Mouse (Mus musculus): ENCODE measurements around the gene Gm5134.
"Not testable (repeated sequence)": the region's sequence is repeated elsewhere in the genome, so short reads cannot be mapped to it uniquely, and the experiment has no call there.

The Gm5134 gene

GRCm38 (mm10) chr10:75994531-75995210 lies 40.4 kb downstream of the Gm5134 start:
- DNase-seq (ENCODE audit: extremely low spot score), result not testable (repeated sequence)

GRCm38 (mm10) chr10:75995463-75995862 lies 41.1 kb downstream of the Gm5134 start:
- no peak for DNase-seq (ENCODE audit: extremely low spot score)

- no peak for DNase-seq (ENCODE audit: extremely low spot score)
Observed at GRCm38 (mm10) chr10:75996315-75996714, 42.0 kb downstream of the Gm5134 start.

- no peak for DNase-seq (ENCODE audit: extremely low spot score)
Observed at GRCm38 (mm10) chr10:76001160-76001559, 46.8 kb downstream of the Gm5134 start.

- DNase-seq (ENCODE audit: extremely low spot score), result no peak
Observed at GRCm38 (mm10) chr10:76002101-76002521, 47.8 kb downstream of the Gm5134 start.

GRCm38 (mm10) chr10:76002615-76003014 lies 48.3 kb downstream of the Gm5134 start:
- no peak for DNase-seq (ENCODE audit: extremely low spot score)

- no peak for DNase-seq (ENCODE audit: extremely low spot score)
Observed at GRCm38 (mm10) chr10:76003221-76003620, 48.9 kb downstream of the Gm5134 start.

- no peak for DNase-seq (ENCODE audit: extremely low spot score)
Observed at GRCm38 (mm10) chr10:76006385-76006784, 52.1 kb downstream of the Gm5134 start.

GRCm38 (mm10) chr10:76009812-76010211 lies 55.5 kb downstream of the Gm5134 start:
- DNase-seq (ENCODE audit: extremely low spot score), result no peak

GRCm38 (mm10) chr10:76012922-76013321 lies 58.6 kb downstream of the Gm5134 start:
- no peak for DNase-seq (ENCODE audit: extremely low spot score)

- no peak for DNase-seq (ENCODE audit: extremely low spot score)
Observed at GRCm38 (mm10) chr10:76016886-76017285, 62.6 kb downstream of the Gm5134 start.

- no peak for DNase-seq (ENCODE audit: extremely low spot score)
Observed at GRCm38 (mm10) chr10:76021728-76022127, 67.4 kb downstream of the Gm5134 start.

GRCm38 (mm10) chr10:76023921-76024320 lies 69.6 kb downstream of the Gm5134 start:
- no peak for DNase-seq (ENCODE audit: extremely low spot score)

GRCm38 (mm10) chr10:76025470-76026190 lies 71.3 kb downstream of the Gm5134 start:
- no peak for DNase-seq (ENCODE audit: extremely low spot score)

GRCm38 (mm10) chr10:76027127-76028015 lies 73.1 kb downstream of the Gm5134 start:
- no peak for DNase-seq (ENCODE audit: extremely low spot score)

GRCm38 (mm10) chr10:76028016-76028366 lies 73.7 kb downstream of the Gm5134 start:
- DNase-seq (ENCODE audit: extremely low spot score), result no peak

- DNase-seq (ENCODE audit: extremely low spot score), result no peak
Observed at GRCm38 (mm10) chr10:76028396-76028795, 74.1 kb downstream of the Gm5134 start.

GRCm38 (mm10) chr10:76029276-76029675 lies 75.0 kb downstream of the Gm5134 start:
- no peak for DNase-seq (ENCODE audit: extremely low spot score)

GRCm38 (mm10) chr10:76030496-76030895 lies 76.2 kb downstream of the Gm5134 start:
- DNase-seq (ENCODE audit: extremely low spot score), result no peak

- no peak for DNase-seq (ENCODE audit: extremely low spot score)
Observed at GRCm38 (mm10) chr10:76031511-76032401, 77.4 kb downstream of the Gm5134 start.

GRCm38 (mm10) chr10:76032402-76033118 lies 78.2 kb downstream of the Gm5134 start, which contains the start of gene Zfp280b:
Gene Zfp280b (plus strand): TSS chr10:76032650.
- peak; percentile 96 for DNase-seq (ENCODE audit: extremely low spot score)

All from embryo, embryonic 9.5 days (tissue).